Mouse (Mus musculus) adrenal gland, postnatal 36 days (tissue): ENCODE data around the gene Src. TPM values are rescaled to one million over a fixed set of nuclear protein-coding genes. Genes with fewer than 3 reads are reported as not detected.
"Not testable (repeated sequence)": the region's sequence is repeated elsewhere in the genome, so short reads cannot be mapped to it uniquely, and the experiment has no call there.

ENCODE experiments used
- DNase-seq, 2 experiments: peaks; one replicate each; pipeline ENCODE4 v3.0.0; 2021; ENCODE audit warnings: mixed read lengths in 1 of 2
- long read RNA-seq, 2 experiments: library from polyadenylated mRNA; stranded (forward); transcript quantifications; one replicate each; pipeline ENCODE4 v2.0.0; 2021; ENCODE audit warnings: borderline sequencing depth in 2 of 2
- total RNA-seq, 2 experiments: library from RNA; stranded (reverse); gene quantifications; 2 replicates each; pipeline ENCODE4 v1.2.3; 2021

Gene Src
- total RNA-seq = 10 to 100 TPM; 17.7 to 18.0 TPM
- long read RNA-seq, experiment 1, partial matches to known transcripts = 0 of 3 reads
- long read RNA-seq, experiment 1, other reads (novel, unspliced or antisense) = 3 of 3 reads
- long read RNA-seq, experiment 2, partial matches to known transcripts = 1 of 5 reads
- long read RNA-seq, experiment 2, other reads (novel, unspliced or antisense) = 2 of 5 reads

GRCm38 (mm10) chr2:157418206-157418605 lies at the start of gene Src:
Gene Src, plus strand, starts transcription at chr2:157418444.
- no peak for DNase-seq

- no peak for DNase-seq
These were observed 46.5 kb upstream of the Src start for GRCm38 (mm10) chr2:157371696-157372095.

- DNase-seq = no peak
These were observed 44.6 kb upstream of the Src start for GRCm38 (mm10) chr2:157373681-157374080.

- no peak for DNase-seq
These were observed 43.2 kb upstream of the Src start for GRCm38 (mm10) chr2:157375051-157375450.

- peak; percentile 10 to 14 for DNase-seq
These were observed 42.2 kb upstream of the Src start for GRCm38 (mm10) chr2:157375794-157376757.

- DNase-seq = no peak
These were observed 41.2 kb upstream of the Src start for GRCm38 (mm10) chr2:157376995-157377394.

- DNase-seq = no peak
These were observed 33.4 kb upstream of the Src start for GRCm38 (mm10) chr2:157384836-157385235.

GRCm38 (mm10) chr2:157388901-157389590 lies 29.2 kb upstream of the Src start:
- not testable (repeated sequence) for DNase-seq

- no peak for DNase-seq
These were observed 28.7 kb upstream of the Src start for GRCm38 (mm10) chr2:157389591-157389921.

GRCm38 (mm10) chr2:157392331-157392730 lies 25.9 kb upstream of the Src start:
- no peak for DNase-seq

- DNase-seq = no peak
These were observed 24.7 kb upstream of the Src start for GRCm38 (mm10) chr2:157393549-157393948.

- no peak for DNase-seq
These were observed 23.4 kb upstream of the Src start for GRCm38 (mm10) chr2:157394868-157395267.

- DNase-seq = no peak
These were observed 22.9 kb upstream of the Src start for GRCm38 (mm10) chr2:157395371-157395770.

- DNase-seq = no peak
These were observed 22.3 kb upstream of the Src start for GRCm38 (mm10) chr2:157395960-157396359.

- no peak for DNase-seq
These were observed 20.9 kb upstream of the Src start for GRCm38 (mm10) chr2:157397376-157397775.

- no peak for DNase-seq
These were observed 19.7 kb upstream of the Src start for GRCm38 (mm10) chr2:157398539-157398938.

- no peak for DNase-seq
These were observed 18.4 kb upstream of the Src start for GRCm38 (mm10) chr2:157399797-157400196.

GRCm38 (mm10) chr2:157400491-157400890 lies 17.8 kb upstream of the Src start:
- no peak for DNase-seq

GRCm38 (mm10) chr2:157401261-157401660 lies 17.0 kb upstream of the Src start:
- no peak for DNase-seq

GRCm38 (mm10) chr2:157407596-157407995 lies 10.6 kb upstream of the Src start:
- peak; percentile 55 to 71 for DNase-seq

- DNase-seq = no peak
These were observed 8.3 kb upstream of the Src start for GRCm38 (mm10) chr2:157409793-157410533.

- DNase-seq = no peak
These were observed 7.0 kb upstream of the Src start for GRCm38 (mm10) chr2:157411151-157411693.
